Mouse (Mus musculus) midbrain, embryonic 15.5 days (tissue): Measurements from ENCODE around the gene Rpl22. TPM values are rescaled to one million over a fixed set of nuclear protein-coding genes. Genes with fewer than 3 reads are reported as not detected.

ENCODE experiments used
- ATAC-seq: fragments of 200-750 bp; cut with Nextera tagmentation; replicated peaks from 2 replicates; pipeline ENCODE4 v1.8.0; 2017; ENCODE audit warnings: moderate TSS enrichment
- H3K27ac ChIP-seq: fragments of 300-500 bp; sonication (generic); 2 replicates; pipeline ENCODE4 v1.5.1; 2015; ENCODE audit warnings: mild to moderate bottlenecking, inconsistent platforms
- H3K27me3 ChIP-seq: fragments of 300-500 bp; sonication (generic); replicated peaks from 2 replicates; pipeline ENCODE4 v1.6.1; 2015; ENCODE audit warnings: inconsistent platforms
- H3K36me3 ChIP-seq: fragments of 300-500 bp; sonication (generic); replicated peaks from 2 replicates; pipeline ENCODE4 v1.6.1; 2015; ENCODE audit warnings: inconsistent platforms
- H3K4me1 ChIP-seq: fragments of 300-500 bp; sonication (generic); 2 replicates; pipeline ENCODE4 v1.6.1; 2015; ENCODE audit warnings: inconsistent platforms
- H3K4me2 ChIP-seq: fragments of 300-500 bp; sonication (generic); 2 replicates; pipeline ENCODE4 v1.6.1; 2015; ENCODE audit warnings: inconsistent platforms, mild to moderate bottlenecking, moderate library complexity
- H3K4me3 ChIP-seq: fragments of 300-500 bp; sonication (generic); 2 replicates; pipeline ENCODE4 v1.5.1; 2015; ENCODE audit warnings: mild to moderate bottlenecking, inconsistent platforms
- H3K9ac ChIP-seq: fragments of 300-500 bp; sonication (generic); 2 replicates; pipeline ENCODE4 v1.6.1; 2015; ENCODE audit warnings: mild to moderate bottlenecking, inconsistent platforms
- H3K9me3 ChIP-seq: fragments of 300-500 bp; sonication (generic); 2 replicates; pipeline ENCODE4 v1.6.1; 2016; ENCODE audit warnings: inconsistent platforms
- WGBS: fragments of 180-500 bp; shearing (Covaris S2); methylation state at CpG from one replicate; pipeline ENCODE4 v1.1.7; 2015; ENCODE audit warnings: mixed read lengths; 5-methylcytosine and 5-hydroxymethylcytosine counted together
- polyA plus RNA-seq: library from polyadenylated mRNA; unstranded; fragments of >200 nt; fragmentation: Nextera tagmentation; extraction: Ambion mirVana; gene quantifications from 2 replicates; pipeline ENCODE4 v1.2.1, GENCODE M21; 2015

Gene Rpl22
- 127 and 133 TPM in 2 replicates for polyA plus RNA-seq

DNA sequence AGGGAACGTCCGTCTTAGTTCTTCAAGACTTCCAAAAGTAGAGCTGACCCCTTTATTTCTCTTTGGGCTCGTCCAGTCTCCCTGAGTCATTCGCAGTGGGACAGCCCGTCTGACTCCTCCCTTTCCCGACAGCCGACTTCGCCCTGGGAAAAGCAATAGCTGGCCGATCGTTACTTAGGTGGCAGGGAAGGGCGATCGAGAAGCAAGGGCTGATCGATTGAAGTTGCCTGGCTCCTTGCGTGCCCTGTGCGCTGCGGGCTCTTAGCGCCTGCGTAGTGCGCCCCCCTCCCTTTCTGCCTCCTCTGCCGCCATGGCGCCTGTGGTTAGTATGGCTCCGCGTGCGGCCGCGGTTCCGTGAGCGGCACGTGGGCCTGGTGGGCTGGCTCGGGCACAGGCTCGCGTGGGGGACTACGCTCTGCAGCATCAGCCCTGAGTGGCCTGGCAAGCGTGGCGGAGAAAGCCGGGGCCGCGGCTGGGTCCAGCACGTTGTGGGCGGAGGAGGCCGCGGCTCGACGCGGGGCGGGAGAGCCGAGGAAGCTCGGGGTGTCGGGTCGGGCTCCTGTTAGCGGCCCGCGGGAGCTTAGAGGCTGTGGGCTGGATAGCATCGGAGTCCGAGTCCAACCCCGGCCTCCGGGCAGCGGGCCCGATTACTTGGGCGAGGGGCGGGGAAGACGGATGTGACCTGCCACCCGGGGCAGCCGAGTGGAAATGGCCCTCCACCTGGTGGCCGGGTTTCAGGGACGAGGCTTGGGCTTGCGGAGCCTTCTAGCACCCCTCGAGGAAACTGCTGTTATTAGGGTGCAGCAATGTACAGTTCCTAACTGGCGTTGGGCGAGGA is at the start of gene Rpl22:
Gene Rpl22 (plus strand): TSS at position 169 of the 838 bp plus-strand sequence.
- no peaks in the 10 kb centered on the region for H3K27me3 ChIP-seq
- H3K4me1 ChIP-seq = peaks cover 20% of the 10 kb centered on the region
- H3K4me2 ChIP-seq = peak within 1 kb of the TSS; percentile 75
- H3K27ac ChIP-seq = peak within 1 kb of the TSS; percentile 66
- H3K9ac ChIP-seq = peak within 1 kb of the TSS; percentile 73
- no peaks in the 10 kb centered on the region for H3K9me3 ChIP-seq
- under 1% methylated on average over 69 of the region's 70 CpGs for WGBS
- peak within 1 kb of the TSS; percentile 70 for H3K4me3 ChIP-seq
- H3K36me3 ChIP-seq = peaks cover 10% of the 10 kb centered on the region
- ATAC-seq = peak; percentile 95

GRCm38 (mm10) chr4:152276389-152277347 is 48.9 kb upstream of the Rpl22 start:
- peaks cover 57% of the 10 kb centered on the region for H3K27me3 ChIP-seq
- no peaks in the 10 kb centered on the region for H3K9me3 ChIP-seq
- no peak overlapping the region for H3K9ac ChIP-seq
- H3K36me3 ChIP-seq = no peaks in the 10 kb centered on the region
- H3K4me3 ChIP-seq = no peak overlapping the region
- no peak for ATAC-seq
- H3K27ac ChIP-seq = no peak overlapping the region
- no peak overlapping the region for H3K4me2 ChIP-seq
- peaks cover 25% of the 10 kb centered on the region for H3K4me1 ChIP-seq
- 55% methylated on average over 10 of the region's 10 CpGs for WGBS

DNA sequence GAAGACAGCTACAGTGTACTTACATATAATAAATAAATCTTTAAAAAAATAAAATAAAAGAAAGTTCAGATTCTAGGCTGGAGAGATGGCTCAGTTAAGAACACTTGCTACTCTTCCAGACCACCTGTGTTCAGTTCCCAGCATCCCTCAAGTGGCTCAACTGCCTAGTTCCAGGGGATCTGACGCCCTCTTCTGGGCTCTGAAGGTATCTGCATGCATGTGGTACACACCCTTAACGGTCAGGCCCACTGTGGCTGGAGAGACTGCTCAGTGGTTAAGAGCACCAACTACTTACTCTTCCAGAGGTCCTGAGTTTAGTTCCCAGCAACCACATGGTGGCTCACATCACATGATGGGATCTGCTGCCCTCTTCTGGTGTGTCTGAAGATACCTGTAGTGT is 47.6 kb upstream of the Rpl22 start:
- Histone ChIP-seq H3K27ac (no peak overlapping the region), H3K4me3 (no peak overlapping the region), H3K4me2 (no peak overlapping the region), H3K9me3 (no peaks in the 10 kb centered on the region), H3K27me3 (peaks cover 69% of the 10 kb centered on the region), H3K36me3 (no peaks in the 10 kb centered on the region), H3K4me1 (peaks cover 25% of the 10 kb centered on the region), H3K9ac (no peak overlapping the region)
- no peak for ATAC-seq
- WGBS = 72% methylated on average over 2 of the region's 2 CpGs

DNA sequence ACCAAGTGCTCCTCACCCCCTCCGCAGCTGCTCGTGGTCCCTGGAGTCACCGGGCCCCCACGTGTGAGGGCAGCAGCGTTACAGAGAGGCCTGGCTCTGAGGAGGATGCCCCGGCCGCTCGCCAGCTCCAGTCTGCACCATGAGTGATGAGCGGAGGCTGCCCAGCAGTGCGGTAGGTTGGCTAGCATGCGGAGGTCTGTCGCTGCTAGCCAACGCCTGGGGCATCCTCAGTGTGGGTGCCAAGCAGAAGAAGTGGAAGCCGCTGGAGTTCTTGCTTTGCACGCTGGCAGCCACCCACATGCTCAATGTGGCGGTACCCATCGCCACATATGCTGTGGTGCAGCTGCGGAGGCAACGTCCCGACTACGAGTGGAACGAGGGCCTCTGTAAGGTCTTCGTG is 46.6 kb upstream of the Rpl22 start:
- H3K9me3 ChIP-seq = no peaks in the 10 kb centered on the region
- H3K27me3 ChIP-seq = peaks cover 73% of the 10 kb centered on the region
- H3K4me3 ChIP-seq = no peak overlapping the region
- 88% methylated on average over 23 of the region's 23 CpGs for WGBS
- ATAC-seq = no peak
- H3K4me2 ChIP-seq = no peak overlapping the region
- peaks cover 21% of the 10 kb centered on the region for H3K4me1 ChIP-seq
- no peaks in the 10 kb centered on the region for H3K36me3 ChIP-seq
- no peak overlapping the region for H3K27ac ChIP-seq
- no peak overlapping the region for H3K9ac ChIP-seq

GRCm38 (mm10) chr4:152281601-152282000 is 43.9 kb upstream of the Rpl22 start:
- no peak overlapping the region for H3K4me3 ChIP-seq
- H3K4me2 ChIP-seq = no peak overlapping the region
- H3K4me1 ChIP-seq = peaks cover 18% of the 10 kb centered on the region
- no peaks in the 10 kb centered on the region for H3K36me3 ChIP-seq
- peaks cover 85% of the 10 kb centered on the region for H3K27me3 ChIP-seq
- H3K9ac ChIP-seq = no peak overlapping the region
- 59% methylated on average over 15 of the region's 15 CpGs for WGBS
- no peak for ATAC-seq
- no peak overlapping the region for H3K27ac ChIP-seq
- no peaks in the 10 kb centered on the region for H3K9me3 ChIP-seq

DNA sequence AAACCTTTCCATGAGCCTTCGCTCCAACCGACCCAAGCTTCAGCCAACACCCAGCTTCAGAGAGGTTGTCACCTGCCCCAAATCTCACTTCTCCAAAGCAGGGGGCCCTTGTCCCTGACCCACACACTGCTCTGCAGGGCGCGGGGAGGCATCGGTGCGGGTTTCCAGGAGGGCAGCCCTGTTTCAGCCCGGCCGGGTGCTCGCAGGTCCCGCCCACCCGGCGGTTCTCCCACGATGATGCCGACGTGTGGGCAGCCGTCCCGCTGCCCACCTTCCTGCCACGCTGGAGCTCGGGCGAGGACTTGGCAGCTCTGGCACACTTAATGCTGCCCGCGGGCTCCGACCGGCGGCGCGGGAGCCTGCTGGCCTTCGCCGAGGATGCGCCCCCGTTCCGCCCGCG is 42.8 kb upstream of the Rpl22 start:
- Histone ChIP-seq H3K27ac (no peak overlapping the region), H3K9me3 (no peaks in the 10 kb centered on the region), H3K4me3 (peak overlapping the region; percentile 27), H3K27me3 (peaks cover 87% of the 10 kb centered on the region), H3K9ac (no peak overlapping the region; the same call in 1 of the 2 replicates), H3K4me2 (peak overlapping the region; percentile 51), H3K4me1 (peaks cover 30% of the 10 kb centered on the region), H3K36me3 (no peaks in the 10 kb centered on the region)
- 16% methylated on average over 33 of the region's 34 CpGs for WGBS
- ATAC-seq = peak; percentile 12

DNA sequence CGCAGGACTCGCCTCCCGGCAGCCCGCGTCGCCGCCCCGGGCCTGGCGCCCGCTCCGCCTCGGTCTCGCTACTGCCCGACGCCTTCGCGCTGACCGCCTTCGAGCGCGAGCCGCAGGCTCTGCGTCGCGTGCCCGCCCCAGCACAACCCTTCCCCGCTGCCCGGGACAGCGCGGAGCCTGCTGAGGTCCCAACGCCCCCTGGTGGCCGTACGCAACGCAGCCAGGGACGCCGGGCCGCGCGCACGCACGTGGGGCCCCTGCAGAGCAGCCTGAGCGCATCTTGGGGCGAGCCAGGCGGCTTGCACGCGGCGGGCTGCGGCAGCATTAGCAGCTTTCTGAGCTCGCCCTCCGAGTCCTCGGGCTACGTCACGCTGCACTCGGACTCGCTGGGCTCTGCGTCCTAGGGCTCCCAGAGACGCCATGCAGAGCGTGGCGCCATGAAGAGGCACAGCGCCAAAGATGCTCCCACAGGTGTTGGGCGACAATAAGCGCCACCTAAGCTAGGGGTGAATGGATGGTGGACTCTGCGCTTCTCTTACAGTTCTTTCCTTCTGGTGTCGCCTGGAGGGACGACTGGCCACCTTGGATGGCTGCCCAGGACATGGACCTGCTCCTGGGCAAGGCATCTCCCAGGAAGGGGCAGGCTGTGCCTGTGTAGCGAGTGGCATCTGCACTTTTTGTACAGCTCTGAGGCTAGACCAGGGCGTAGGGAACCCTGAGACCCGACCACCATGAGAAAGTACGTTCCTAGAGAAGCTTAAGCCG is 42.2 kb upstream of the Rpl22 start:
- peaks cover 94% of the 10 kb centered on the region for H3K27me3 ChIP-seq
- peak overlapping the region; percentile 27 for H3K4me3 ChIP-seq
- no peak overlapping the region for H3K27ac ChIP-seq
- 5% methylated on average over 70 of the region's 70 CpGs for WGBS
- H3K36me3 ChIP-seq = no peaks in the 10 kb centered on the region
- no peaks in the 10 kb centered on the region for H3K9me3 ChIP-seq
- peak overlapping the region; percentile 51 for H3K4me2 ChIP-seq
- peaks cover 36% of the 10 kb centered on the region for H3K4me1 ChIP-seq
- peak overlapping the region; percentile 24; the same call in 1 of the 2 replicates for H3K9ac ChIP-seq
- peak; percentile 73 for ATAC-seq

DNA sequence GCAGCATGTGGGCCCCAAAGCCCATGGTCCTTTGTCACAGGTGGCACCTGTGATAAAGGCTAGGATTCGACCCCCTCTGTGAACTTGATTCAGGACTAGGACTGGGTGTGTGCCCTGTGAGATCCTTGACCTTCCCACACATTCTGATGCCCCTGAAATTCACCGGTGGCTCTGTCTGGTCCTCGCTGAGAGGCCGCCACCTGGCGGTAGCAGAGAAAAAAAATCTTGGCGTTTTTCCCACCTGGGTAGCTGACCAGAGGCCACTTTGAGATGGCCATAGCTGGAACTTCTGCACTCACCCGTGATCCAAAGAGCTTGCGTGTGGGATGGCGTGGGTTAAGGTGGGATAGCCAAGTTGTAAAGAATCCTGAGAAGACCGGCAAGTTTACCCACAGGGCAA is 40.0 kb upstream of the Rpl22 start:
- 4% methylated on average over 10 of the region's 10 CpGs for WGBS
- no peaks in the 10 kb centered on the region for H3K9me3 ChIP-seq
- H3K9ac ChIP-seq = no peak overlapping the region
- H3K4me3 ChIP-seq = no peak overlapping the region
- peaks cover 46% of the 10 kb centered on the region for H3K4me1 ChIP-seq
- peaks cover 90% of the 10 kb centered on the region for H3K27me3 ChIP-seq
- H3K36me3 ChIP-seq = no peaks in the 10 kb centered on the region
- ATAC-seq = no peak
- no peak overlapping the region for H3K27ac ChIP-seq
- no peak overlapping the region for H3K4me2 ChIP-seq

DNA sequence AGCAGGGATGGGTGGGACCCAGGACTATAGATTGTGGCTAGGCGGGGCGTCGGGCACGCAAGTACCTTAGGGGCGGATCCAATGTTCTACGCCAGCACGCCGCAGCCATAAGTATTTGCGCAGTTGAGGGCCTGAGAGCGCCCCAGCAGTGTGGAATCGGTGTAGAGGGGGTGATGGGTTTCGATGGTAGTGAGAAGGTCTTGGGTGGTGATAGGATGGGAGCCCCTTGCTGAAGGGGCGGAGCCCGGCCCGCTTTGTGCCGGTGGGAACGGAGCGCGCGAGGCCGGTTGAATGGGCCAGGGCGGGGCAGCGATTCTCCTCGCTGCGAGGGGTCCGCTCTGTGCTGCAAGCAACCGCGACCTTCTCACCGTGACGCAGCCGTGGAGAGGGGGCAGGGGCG is 39.4 kb upstream of the Rpl22 start:
- Histone ChIP-seq H3K4me3 (peak overlapping the region; percentile 39), H3K4me2 (peak overlapping the region; percentile 80), H3K4me1 (peaks cover 52% of the 10 kb centered on the region), H3K27ac (no peak overlapping the region), H3K9ac (peak overlapping the region; percentile 46), H3K9me3 (no peaks in the 10 kb centered on the region), H3K27me3 (peaks cover 90% of the 10 kb centered on the region), H3K36me3 (no peaks in the 10 kb centered on the region)
- ATAC-seq = peak; percentile 31
- WGBS = 2% methylated on average over 32 of the region's 32 CpGs

DNA sequence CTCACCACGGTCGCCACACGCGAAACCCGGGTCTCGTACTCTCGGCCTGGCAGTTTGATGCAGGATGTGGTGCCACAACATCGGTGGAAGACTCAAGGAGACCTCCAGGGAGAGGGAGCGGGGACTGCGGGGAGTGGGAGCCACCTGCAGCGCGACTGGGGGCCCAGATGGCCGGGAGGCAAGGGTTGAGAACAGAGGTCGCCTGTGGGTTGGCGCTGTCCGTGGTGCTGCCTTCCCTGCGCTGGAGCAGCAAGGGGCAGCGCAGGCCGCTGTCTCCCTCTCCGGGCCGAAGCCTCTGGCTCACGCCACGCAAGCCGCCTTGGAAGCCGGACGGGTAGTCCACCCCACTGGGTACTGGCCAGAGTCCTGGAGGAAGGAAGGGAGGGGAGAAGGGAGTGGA is 38.7 kb upstream of the Rpl22 start:
- Histone ChIP-seq H3K4me2 (peak overlapping the region; percentile 80), H3K4me1 (peaks cover 58% of the 10 kb centered on the region), H3K27ac (no peak overlapping the region), H3K9me3 (no peaks in the 10 kb centered on the region), H3K36me3 (no peaks in the 10 kb centered on the region), H3K27me3 (peaks cover 90% of the 10 kb centered on the region), H3K9ac (peak overlapping the region; percentile 12; the same call in 1 of the 2 replicates), H3K4me3 (peak overlapping the region; percentile 39)
- no peak for ATAC-seq
- WGBS = 4% methylated on average over 25 of the region's 26 CpGs

DNA sequence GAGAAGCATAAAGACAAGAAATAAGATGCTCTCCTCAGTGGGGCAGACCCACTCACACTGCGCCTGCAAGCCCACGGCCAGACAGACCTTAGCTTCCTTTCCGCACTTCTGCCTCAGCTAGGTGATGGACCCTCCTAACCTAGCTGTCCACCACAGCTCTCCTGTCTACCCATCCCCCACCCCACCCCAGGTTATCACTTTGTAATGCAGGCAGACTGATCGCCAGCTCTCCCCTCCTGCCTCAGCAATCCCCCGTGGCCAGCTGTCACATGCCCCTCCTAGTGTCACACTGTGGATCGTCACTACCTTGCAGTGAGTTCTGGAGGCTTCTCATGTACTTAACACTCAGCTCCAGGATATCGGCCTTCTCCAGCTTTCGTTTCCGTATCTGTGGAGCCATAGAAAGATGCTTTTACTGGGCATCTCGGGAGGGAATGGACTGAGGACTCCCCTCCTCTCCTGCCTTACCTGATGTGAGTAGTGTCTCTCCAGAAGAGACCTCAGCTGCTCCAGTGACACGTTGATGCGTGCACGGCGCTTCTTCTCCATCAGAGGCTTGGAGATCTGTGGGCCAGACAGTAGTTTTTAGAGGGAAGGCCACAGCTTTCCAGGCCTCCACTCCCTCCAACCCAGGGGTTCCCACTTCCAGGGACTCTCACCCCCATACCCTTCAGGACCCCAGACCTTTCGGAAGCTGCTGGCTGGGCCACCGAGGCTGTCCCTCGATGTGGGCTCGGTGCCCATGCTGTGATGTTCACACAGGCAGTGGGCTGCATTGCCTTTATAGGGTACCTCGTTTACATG is 38.0 kb upstream of the Rpl22 start:
- Histone ChIP-seq H3K9ac (no peak overlapping the region), H3K9me3 (no peaks in the 10 kb centered on the region), H3K4me2 (peak overlapping the region; percentile 80; the same call in 1 of the 2 replicates), H3K36me3 (no peaks in the 10 kb centered on the region), H3K4me1 (peaks cover 64% of the 10 kb centered on the region), H3K4me3 (no peak overlapping the region), H3K27ac (no peak overlapping the region), H3K27me3 (peaks cover 90% of the 10 kb centered on the region)
- no peak for ATAC-seq
- WGBS = 13% methylated on average over 19 of the region's 19 CpGs
